Mouse (Mus musculus) testis, postnatal 14 days (tissue): ENCODE measurements at regions not wholly inside any gene's neighbourhood (a gene's known extent, or its start where the extent isn't known, plus 50 kb on each side); places are given as distances from the start of the nearest gene placed in this dataset.

Experiments used
- DNase-seq: peaks from one replicate; pipeline ENCODE4 v3.0.0; 2021; ENCODE audit warnings: low spot score

DNA sequence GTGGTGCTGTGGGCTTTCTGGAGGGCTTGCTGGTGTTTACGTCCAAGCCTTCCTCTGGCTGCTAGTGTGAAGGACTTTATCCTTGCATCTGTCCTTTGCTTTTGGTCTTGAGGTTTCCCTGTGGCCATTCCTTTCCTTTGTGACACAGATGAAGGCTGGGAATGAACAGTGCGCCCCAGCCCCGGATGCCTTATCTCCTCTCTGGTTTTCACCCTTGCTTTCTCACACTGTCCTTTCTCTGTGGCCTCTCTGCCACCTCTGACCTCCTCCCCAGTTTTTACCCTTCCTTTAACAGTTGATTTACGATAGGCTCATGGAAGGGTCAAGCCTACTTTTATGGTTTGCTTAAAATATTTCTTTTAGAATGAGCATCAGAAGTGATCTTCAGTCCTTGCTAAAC lies 53.2 kb downstream of the Gas1 start:
- no peak for DNase-seq

DNA sequence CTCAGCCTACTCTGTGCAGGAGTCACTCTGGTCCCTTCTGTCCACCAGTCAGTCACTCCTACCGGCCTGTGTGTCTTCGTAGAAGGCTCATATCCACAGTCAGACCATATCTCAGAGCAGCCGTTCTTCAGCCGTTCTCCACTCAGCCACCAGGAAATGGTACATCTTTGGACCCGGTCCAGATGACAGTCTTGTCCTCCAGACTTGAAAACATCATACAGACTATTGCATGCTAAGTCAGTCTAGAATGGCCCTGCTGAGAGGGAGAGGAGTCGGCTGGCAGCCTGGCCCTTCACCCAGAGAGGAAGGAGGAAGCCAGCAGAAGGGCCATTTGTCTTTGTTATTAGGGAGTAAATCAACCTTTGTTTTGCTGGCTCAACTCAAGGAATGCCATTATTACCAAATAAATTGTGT lies 54.0 kb downstream of the Gas1 start:
- no peak for DNase-seq

DNA sequence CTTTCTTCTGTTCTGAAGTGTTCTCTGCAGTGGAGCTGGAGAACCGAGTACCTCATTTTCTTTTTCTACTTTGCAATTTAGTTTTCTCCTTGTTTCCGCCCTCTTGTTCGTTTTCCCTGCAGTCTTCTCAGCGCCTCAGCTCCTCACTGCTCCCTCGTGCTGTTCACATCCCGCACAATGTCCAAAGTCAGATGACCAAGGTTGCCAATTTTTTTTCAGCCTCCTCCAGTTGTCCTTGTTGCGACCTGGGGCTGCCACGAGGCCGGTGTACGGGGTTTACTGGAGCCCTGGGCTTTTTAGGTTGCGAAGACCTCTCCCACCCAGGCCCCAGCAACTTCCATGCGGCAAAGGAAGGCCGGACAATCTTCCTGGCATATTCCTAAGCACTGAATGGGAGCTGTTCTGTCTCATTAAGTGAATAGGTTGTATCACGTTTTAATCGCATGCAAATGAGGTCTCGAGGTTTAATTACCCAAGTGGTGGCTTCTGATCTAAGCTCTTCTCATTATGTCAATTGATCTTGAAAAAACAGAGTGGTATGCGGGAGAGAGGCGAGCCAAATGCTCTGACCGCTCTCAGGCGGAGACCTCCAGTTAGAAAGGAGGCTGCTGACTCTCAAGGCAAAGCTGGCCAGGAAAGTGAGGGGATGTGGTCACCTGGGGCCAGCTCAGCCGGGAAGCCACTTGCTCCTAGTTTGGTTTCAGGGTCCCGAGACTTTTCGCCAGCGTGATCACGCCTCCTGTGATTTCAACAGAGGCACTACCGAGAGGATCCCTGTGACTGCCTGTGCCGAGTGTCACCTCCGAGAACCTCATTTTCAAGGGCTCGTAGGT lies 54.6 kb downstream of the Gas1 start:
- no peak for DNase-seq

- DNase-seq, result no peak
Measured at GRCm38 (mm10) chr13:60111465-60111864, 65.7 kb downstream of the Gas1 start.

DNA sequence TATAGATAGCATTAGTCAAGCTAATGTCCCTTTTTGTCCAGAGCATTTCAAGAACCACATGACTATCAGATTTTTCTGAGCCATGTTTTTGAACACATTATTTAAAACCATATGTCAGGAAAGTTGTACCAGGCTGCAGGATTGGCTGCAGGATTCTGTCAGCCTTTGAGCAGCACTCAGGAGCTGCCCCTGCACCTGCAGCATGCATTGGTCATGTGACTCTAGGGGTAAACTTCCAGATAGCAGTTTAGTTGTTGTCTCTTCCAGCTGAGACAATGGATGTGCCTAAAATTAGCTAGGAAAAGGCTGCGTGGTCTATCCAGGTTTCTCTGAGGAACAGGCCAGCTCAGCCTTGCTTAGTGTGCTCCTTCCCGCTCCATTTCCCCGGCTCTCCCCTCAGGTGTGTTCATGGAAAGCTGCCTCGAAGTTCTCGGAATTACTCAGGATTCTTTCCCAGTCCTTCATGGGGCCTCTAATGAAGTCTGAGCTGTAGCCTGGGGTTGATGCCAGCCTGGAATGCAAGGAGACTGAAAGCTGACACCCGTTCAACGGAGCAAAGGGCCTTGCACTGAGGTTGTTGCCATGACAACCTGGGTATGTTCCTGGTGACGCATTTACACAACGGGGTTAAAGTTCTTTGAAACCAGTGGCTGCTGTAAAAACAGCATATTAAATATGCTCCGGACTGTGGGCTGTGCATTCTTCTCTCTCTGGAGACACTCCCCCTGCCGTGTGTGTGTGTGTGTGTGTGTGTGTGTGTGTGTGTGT lies 66.9 kb downstream of the Gas1 start:
- peak; percentile 56 for DNase-seq

DNA sequence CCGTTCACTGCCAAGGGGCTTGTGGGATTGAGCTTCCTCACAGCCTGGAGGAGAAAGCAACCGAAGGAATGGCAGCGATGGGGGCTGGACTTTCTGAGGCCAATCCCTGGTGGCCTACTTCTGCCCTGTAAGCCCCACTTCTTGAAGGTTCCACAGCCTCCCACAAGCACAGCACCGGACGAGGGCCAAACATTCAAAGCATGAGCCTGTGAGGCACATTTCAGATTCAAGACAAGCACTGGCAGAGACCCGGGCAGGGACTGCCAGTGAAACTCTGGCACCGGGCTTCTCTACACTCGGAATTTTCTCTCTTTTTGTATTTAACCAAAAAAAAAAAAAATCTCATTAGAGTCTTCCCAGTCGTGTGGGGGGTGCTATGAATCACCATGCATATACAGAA lies 71.9 kb downstream of the Gas1 start:
- DNase-seq, result no peak

DNA sequence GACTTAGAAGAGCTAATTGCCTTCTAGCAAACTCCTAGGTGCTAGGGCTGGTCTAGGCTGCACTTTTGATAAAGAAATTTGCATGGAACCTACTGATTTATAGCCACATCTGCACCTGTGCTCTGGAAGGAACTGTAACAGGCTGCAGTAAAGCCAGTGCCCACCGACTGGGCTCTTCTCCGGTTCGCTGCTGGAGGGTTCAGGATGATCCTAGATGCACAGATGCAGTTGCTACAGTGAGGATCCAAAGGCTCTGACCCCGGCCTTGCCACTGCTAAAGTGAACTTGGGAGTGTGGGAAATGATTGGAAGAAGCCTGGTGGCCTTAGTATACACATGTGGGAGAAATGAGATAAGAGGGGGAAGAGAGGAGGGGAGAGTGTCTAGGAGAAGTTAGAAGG lies 75.5 kb downstream of the Gas1 start:
- DNase-seq, result no peak

GRCm38 (mm10) chr13:60100130-60101112 lies 76.7 kb downstream of the Gas1 start:
- no peak for DNase-seq

GRCm38 (mm10) chr13:60099469-60100129 lies 77.6 kb downstream of the Gas1 start:
- peak; percentile 40 for DNase-seq

GRCm38 (mm10) chr13:60098394-60098793 lies 78.8 kb downstream of the Gas1 start:
- no peak for DNase-seq

DNA sequence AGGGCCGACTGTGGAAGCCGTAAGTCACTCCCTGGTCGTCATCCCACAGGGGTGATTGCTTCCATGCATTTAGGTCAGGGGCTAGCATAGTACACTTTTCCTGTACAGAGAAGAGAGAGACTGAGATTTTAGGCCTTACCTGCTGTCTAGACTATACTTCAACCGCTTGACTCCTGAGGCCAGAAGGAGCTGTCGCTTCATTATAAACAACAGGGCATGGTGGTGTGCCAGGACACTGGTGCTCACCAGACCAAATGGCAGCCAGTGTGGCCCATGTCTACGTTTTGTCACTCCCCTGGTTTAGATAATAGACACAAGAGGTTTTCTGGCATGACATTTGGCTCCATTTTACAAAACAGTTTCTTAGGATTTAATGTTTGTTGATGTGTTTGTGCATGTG lies 79.4 kb downstream of the Gas1 start:
- DNase-seq, result no peak

DNA sequence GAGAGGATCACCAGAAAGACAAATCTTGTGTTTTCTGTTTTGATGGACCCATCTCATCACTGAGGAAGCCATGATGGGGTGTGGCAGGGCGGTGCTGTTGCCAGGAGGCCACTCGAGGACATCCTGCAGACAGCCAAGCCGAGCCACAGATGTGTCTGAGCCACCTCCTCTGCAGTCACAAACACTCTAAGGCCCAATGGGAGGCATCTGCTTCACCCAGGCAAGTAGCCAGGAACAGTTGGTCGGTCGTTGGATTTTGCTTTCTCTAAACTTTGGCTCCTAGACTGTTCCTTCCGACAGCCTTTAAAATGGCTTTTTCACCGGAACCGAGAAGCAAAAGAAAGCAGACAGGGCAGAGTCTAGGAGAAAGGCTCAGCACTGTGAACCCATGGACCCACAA lies 90.5 kb downstream of the Gas1 start:
- no peak for DNase-seq

DNA sequence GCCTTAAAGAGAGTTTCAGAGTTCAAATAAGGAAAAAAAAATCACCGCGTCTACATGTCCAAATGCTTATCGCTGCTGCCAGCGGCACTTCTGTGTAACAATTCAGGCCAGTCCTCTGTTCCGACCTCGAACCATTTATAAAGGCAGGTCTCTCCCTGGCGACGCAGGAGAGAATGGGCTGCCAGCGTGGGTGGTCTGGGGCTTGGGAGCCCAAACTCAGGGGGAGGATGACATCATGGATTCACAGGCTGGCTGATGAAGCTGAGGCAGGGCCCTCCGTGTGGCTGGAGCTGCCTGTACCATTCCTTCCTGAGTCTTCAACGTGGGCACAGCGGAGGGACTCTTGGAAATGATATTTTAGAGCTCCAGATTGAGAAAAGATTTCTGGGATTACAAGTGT lies 92.2 kb downstream of the Gas1 start:
- DNase-seq, result peak; percentile 31

DNA sequence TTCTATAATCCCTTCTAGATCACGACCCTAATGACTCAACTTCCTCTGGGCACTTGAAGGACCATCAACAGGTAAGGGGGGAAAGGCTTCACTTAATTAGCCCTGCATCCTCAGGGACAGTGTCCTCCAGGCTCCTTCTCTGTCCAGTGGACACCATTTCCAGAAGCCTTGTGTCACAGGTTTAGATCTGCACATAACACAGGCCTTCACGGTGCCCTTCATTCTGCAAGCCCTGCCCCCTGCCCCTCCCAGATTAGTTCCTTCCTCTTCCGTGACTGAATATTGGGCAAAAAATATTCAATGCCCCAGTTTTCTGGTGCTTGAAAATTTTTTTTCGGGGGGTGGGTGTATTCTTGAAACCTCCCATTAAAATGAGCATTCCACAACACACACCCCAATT lies 92.9 kb downstream of the Gas1 start:
- DNase-seq, result no peak

DNA sequence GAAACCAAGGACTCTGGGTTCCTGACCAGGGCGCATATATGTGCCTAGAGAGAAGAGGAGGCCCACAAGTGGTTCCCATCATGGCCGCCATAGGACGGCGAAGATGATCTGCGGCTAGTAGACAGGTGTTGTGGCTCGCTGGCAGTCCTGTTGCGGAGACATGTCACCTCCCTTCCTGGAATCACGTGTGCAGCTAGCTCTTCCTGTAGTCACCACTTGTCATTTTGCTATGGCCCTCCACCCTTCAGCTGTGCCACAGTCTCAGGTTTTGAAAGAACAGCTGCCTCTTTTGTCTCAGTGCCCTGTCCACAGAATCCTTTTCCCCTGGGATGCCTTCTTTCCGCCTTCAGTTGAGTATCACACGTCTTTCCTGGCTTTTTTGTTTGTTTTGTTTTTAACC lies 97.1 kb downstream of the Gas1 start:
- no peak for DNase-seq

DNA sequence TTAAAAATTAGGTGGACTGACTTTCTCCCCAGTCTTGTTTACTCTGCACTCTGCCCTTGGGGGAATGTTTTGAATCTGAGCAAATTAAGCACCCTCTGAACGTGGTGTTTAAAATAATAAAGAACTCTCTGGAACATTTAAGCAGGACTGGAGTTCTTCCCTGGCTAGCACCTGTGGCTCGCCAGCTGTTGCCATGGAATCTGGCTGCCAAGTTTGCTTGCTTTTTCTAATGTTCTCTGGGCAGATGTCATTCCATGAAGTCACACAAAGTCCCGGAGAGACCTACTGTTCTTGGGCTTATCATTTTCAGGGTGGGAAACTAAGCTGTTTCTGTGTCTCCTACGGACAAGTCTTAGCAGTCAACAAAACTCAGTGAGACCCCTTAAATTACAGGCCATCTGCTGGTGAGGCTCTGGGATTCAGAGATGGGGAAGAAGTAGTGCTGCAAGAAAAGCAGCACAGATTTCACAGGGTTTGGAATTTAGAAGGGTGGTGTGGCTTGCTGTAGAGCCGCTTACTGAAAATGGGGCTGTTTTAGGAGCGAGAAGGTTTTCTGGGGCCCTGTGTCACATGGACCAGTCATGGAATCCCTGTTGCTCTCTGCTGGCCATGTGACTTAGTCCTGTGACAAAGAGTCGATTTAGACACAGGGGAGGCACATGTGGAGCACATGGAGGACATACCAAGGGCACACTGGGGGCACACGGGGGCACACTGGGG lies 98.7 kb downstream of the Gas1 start:
- DNase-seq, result peak; percentile 26

GRCm38 (mm10) chr13:60076147-60076800 lies 100.9 kb downstream of the Gas1 start:
- no peak for DNase-seq

- no peak for DNase-seq
Measured at GRCm38 (mm10) chr13:60071595-60071994, 105.6 kb downstream of the Gas1 start.

DNA sequence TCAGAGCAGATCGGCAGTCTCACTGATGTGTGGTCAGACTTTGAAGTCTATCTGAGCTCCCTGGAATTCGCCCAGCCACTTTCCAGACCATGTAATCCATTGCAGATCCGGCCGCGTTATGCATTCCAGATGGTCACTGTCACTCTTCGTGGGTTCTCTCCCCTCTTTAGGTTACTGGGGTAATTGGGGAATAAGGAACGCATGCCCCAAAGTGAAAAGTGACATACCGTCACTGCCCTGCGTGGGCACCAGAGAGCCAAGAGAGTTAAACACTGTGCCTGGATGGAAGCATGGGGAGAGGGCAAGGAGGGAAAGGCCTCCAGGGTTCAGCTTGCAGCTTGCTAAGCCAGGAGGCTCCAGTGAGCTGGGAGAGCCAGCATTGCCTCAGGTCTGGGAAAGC lies 108.0 kb downstream of the Gas1 start:
- no peak for DNase-seq

DNA sequence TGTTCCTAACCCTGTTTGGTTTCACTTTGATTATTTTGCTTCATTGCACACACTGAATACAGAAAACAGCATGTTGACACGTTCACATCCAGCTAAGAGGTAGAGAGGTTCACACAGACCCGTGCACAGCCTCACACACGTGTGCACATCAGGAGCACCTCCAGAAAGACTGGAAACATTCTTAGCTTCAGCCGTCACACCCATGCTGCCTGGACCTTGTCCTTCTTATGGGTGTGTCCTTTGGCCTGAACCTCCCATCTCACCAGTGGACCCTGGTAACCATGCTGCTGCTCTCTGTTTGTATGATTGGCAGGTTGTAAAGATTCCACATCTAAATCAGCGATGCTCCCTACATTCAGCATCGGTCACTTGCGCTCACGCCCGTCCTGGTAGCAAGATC lies 109.8 kb downstream of the Gas1 start:
- no peak for DNase-seq

GRCm38 (mm10) chr13:60061589-60061988 lies 115.6 kb downstream of the Gas1 start:
- DNase-seq, result no peak
